Mouse (Mus musculus) fibroblast of lung, adult 2 months (primary cell): Measurements from ENCODE around the gene Grn.

Source experiments
- DNase-seq: peaks from one replicate; pipeline ENCODE4 v3.0.0-alpha.2; 2011; ENCODE audit warnings: low read depth

The Grn gene

DNA sequence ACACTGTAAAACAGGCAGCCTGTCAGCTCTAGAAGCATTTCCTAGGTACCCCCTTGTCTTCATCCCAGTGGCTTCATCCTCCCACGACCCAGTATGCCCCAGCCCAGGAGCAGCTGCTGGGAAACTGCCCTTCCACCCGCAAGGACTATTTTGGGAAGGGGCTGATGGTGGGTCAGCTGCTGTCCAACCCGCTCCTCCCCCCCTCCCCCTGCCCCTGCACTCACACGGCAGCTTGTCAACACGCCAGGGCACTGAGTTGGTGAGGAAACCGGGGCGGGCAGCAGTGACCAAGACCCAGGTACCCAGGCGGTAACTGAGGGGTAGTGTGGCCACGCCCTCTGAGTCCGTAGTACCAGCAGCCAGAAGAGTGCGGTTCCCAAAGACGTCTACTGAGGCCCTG lies 13.6 kb downstream of the Grn start:
- no peak for DNase-seq

DNA sequence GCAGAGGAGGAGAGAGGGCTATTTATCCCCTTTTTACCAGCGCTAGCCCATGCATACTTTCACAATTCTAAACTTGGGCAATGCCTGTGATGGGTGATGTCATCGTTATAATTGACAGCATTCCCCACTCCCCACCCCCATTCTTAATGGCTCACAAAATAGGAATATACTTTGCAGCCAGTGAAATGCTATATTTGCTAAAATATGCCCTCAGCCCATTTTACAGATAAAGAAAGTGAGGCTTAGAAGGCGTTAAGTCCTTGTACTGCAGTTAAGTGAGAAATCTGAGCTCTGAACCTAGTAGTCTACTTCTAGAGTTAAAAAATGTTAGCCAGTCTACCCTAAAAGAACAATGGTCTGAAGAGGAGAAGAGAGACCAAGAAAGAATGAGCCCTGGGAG lies 14.2 kb downstream of the Grn start:
- DNase-seq = no peak

DNA sequence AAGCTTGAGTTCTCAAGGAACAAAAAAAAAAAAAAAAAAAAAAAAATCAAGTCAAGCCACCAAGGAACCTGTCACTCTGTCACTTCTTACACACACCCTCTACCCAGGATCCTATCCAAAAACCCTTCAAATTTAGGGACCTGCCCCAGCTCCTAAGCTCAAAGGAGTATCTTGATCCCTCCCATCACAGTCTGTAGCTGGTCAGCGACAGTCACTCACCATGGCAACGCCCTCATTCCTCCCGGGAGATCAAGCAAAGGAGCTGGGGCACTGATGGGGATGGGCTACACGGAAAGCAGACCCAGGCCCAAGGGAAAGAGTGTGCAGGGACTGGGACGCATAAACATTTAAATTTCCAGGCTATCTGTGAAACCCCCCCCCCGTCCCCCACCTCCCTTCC lies 14.7 kb downstream of the Grn start:
- no peak for DNase-seq

DNA sequence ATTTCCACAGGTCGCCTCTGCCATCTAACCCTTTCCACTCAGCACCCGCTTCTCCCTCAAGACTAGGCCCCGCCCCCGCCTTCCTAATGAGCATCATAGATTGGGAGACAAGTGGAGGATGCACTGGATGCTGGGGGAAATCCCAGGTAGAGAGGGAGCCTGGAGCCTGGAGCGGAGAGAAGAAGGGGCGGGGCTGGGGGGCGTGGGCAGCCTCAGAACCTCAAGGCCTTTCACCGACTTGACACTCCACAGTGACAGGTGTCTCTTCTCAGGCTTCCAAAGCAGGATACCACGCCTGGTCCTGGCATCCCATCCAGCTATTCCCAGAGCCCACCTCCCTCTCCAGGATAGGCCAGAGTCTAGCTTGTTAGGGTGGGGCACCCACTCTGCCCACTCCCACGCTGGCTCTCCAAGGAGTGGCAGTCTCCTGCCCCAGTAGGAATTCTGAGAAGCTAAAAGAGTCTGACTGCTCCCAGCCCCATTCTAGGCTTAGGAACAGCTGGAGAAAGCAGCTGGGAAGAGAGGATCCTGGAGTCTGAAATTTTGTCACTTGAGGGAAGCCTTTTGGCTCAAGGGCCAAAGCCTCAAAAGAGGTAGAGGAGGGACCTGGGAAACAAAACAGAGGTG lies 15.3 kb downstream of the Grn start:
- DNase-seq = no peak

DNA sequence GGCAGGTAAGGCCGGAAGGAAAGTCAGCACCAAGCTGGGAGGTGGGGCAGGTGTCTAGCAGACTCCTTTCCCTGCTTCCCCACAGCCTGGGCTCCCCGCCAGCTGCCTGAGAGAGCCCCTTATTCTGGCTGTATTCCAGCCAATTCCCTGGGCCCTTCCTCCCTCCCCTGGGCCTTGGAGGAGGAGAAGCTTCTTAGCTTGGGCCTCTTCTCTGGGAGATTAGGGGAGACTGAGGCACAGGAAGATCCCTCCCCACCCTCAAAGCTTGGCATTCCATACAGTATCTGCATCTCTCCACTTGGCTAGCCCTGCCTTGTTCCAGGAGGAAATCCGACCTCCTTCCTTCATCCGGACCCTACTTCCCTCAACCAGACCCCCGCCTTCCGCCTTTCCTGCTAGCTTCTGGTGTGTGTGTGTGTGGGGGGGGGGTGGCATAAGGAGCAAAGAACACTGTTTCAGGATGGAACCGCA lies 15.8 kb downstream of the Grn start:
- no peak for DNase-seq

DNA sequence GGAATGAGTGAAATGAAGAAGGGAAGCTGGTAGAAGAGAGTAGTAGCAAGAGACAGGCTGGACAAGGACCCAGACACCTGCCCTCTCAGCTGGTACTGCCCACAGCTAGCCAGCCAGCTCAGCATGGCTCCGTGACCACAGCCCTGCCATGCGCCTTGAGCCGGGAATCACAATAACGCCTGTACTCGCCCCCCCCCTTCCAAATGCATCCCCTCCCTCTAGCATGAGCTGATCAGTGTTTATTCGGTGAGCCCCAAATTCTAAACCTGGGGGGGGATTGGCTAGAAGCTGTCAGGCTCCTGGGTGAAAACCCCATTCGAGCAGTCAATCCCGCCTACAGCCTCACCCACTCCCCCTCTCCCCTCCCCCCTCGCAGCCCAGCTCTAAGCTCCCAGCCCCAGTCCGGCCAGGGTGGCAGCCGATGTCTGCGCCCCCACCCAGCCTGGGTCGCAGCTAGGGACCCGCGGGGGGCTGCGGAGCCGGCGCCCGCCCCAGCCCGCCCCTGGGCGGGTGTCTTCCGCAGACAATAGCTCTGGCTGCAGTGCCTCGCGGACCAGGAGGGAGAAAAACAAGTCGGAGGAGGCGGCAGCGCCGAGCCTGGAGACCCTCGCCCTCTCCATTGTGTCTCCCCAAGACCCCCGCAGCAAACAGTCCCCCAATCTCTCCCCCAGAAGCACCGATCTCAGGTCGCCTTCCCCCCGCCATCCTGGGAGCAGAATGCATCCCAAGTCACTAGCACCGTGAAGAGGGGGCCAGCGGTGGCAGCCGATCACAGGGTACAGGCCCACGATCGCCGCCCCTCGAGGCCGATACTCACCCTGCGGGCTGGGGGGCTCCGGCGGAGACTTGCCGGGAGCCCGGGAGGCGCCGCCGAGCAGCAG lies 16.7 kb downstream of the Grn start:
- DNase-seq = no peak

DNA sequence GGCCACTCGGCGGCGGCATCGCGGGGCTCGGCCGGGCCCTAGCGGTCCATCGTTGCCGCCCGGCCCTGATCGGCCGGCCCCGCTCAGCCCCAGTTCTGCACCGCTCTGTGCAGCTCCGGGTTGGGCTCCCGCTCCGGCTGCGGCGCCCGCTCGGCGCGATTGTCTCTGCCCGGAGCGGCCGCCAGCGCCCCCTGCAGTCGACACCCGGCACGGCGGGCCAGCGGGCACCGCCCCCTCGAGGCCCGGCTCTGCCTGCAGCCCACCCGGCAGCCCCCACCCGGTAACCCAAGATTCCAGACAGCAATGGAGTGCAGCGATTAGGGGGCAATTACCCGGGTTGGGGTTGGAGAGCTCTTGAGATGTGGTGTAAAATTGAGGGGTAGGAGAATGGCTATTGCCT lies 17.4 kb downstream of the Grn start, which contains the start of gene Fam171a2:
Gene Fam171a2, minus strand, starts transcription at position 186 of the 400 bp plus-strand sequence.
- DNase-seq = no peak

DNA sequence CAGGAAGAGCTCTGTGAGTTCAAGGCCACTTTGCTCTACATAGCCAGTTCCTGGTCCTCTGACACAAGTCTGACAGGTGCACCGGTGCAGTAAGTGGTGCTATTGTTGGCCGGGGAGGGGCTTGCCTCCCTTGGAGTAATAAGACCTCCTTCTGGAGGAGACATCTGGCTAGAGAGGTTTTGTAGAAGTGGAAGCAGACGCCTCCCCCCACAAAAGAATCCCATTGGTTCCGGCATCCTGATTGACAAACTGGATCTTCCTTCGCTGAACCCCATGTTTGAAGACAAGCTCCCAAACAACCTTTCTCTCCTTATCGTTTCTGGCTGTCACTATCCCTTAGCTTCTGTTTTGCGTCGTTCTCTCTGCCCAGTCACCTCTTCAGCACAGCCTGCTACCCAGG lies 18.2 kb downstream of the Grn start:
- no peak for DNase-seq

DNA sequence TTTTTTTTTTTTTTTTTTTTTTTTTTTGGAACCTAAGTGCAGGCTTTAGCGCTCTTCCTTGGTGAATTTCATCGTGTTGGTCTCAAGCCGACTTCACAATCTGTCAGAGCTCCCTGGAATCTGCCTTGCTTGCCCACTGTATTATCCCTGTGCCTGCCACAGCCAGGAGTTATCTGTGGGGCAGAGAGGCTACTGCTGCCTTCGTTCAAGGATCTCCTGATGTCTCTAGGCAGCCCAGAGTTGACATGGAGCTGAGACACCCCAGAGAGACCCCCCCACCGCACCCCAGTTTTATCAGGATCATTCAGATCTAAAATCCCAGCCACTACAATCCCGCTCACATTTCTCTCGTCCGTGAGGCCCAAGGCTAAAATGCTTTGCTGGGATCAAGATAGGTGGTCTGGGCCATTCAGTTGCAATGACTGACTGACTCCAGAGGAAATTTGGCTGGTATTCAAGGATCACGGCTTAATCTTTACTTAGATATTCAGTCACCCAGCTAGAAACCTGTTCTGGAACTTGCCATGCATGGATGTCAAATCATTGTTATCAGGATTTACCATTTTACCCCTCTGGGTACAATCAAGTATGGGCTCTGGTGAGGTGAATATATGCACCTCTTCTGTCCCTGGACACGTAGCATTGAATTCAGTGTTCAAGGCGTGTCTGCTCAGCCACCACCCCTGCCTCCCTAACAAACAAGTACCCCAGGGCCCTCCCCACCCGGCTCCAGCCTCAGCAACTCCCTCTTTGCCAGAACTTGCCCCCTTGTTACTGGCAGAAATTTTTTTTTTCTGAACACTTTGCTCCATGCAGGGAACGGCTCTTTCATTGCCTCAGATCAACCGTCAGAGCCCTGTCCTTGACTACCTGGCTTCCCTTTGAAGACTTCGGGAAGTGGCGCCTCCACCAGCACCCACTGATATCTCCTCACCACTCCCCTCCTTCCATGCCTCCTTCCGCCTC lies 19.2 kb downstream of the Grn start:
- no peak for DNase-seq

DNA sequence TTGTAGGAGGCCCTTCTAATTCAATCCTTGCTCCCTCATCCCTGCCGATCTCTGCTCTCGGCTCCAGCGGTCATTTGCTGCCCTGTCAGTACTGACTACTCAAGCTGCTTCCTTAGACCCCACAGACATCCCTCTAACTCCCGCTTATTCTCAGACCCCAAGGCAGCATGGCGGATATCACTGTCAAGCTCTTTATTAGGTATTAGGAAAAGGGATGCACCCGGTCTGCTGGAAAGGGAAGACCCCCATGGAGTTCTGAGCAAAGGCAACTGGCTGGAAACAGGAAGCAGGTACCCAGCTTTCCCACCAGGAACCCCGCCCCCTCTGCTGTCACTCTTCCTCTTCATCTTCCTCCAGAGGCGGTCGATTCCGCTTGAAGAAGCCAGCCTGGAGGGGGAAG lies 23.0 kb downstream of the Grn start:
- no peak for DNase-seq

DNA sequence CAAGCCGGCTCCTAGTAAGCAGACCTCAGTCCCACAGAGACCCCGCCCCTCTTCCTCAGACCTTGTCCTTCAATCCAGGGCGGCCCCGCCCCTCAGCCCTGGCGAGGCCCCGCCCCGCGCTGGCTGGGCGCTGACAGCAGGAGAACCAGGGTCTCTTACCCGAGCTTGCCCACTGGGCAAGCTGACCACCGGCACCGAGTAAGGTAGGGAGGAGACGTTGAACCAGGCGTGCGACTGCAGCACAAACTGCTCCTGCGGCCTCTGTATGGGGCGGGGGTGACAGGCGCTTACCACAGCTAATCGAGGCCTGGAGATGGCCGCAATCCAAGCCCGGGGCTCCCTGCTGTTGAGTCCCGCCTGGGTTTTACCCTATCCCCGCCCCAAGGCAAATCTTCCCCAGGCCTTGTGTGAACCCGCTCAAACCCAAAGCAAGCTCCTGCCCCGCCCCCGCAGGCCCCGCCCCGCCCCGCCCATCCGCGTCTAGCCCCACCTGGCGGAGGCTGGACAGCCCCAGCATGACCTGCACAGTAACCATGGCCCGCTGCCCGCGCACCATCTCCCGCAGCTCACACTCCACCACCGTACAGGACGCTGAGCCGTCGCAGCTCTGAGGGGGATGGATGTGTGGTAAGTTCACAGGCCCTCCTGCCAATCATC lies 25.8 kb downstream of the Grn start:
- no peak for DNase-seq

DNA sequence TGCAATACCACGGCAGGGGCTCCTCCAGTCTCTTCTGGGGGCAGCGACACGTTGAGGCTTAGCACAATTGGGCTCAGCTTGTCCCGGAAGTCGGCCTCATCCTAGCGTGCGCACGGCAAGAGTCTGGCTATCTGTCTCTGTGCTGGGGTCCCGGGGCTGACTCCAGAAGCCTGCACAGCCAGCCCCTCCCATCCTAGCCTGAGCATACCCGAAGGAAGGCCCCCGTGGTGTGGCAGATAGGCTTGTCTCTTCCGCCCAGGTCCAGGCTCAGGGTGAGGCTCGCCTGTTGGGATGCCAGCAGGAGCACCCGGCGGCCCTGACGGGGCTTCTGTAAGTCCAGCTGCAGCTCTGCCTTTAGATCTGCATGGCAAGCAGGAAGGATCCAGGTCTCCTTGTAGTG lies 30.4 kb downstream of the Grn start:
- no peak for DNase-seq

DNA sequence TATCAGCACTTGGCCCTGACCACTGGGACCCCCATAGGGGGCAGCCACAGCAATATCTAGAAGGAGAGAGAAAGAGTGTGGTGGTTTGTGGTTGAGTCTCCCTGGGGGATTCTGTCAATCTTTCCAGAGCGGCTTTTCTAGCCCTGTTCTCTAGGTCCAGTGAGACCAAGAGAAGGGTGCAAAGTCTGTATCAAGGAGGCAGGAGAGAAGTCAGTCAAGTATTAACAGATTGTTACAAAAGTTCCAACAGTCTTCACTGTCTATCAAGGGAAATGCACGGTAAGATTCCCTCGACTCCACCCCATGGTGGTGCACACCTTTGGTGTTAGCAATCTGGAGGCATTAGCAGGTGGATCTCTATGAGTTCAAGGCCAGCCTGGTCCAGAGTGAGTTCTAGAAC lies 31.6 kb downstream of the Grn start:
- no peak for DNase-seq

DNA sequence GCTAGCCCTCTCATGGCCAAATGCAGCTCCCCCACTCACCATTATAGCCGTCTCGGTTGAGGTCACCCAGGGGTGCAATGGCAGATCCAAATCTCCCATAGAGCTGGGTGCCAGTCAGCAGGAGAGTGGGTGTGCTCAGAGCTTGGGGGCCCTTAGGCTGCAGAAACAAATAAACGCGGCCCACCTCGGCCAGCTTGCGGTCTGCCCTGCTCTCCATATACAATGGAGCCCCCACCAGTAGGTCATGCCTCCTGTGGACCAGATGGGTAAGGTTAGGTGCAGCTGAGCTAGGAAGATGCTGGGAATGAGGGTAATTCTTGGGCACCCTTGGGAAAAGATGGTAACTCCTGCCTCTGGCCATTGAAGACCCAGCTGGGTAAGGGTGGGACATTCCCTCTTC lies 34.8 kb downstream of the Grn start:
- DNase-seq = no peak

DNA sequence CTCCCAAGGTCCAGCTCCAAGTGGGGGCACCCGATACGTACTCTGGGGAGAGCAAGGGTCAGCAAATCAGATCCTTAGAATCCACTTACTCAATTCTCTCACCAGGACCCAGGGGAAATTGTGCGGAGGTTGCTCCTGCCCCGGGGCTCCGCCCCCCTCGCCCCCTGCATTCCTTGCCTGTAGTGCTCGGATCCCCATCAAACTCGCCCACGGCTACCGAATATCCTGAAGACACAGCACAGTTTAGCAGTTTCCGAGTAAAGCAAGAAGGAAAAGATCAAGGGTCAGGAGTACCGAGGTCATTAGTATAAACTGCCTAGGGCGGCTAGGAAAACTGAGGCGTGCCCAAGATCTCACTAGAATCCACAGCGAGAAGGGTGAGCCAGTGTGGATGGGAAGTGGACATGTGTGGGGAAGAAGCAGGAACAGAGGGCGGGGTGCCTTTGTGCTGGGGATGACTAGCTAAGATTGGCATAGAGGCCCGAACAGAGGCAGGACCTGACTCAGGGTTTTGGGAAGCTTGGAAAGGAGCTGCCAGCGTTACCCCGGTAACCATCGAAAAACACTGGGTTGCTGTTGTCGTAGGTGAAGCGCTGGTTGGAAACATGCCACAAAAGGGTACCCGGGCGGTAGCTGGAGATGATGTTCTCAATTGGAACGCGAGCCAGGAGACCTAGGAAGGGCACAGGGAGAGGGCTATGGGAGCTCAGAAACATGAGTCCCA lies 35.8 kb downstream of the Grn start:
- DNase-seq = peak; percentile 95

DNA sequence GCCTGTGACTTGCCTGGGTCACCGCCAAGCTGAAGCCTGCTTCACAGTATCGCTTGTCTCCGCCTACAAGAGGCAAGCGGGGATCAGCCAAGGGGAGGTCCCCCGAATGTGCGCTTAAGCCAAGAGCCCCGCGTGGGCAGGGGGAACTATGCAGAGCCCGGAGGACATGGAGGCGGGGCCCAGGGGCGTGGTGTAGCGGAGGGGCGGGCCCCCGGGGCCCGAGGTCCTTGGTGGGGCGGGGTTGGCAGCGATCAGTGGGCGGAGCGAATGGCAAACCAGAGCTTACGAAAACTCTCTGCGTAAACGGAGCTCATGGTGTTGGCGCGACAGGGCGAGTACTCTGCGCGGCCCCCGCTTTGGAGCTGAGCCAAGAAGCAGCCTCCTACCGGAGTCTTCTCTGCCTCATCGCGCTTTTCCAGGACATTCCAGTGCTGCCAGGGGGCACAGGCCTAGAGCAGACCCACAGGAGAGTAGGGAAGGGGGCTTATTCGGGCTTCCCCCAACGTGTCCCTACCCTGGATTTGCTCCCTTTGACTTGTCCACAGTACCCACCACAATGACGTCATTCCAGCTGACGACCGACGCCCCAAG lies 37.0 kb downstream of the Grn start:
- peak; percentile 99 for DNase-seq

DNA sequence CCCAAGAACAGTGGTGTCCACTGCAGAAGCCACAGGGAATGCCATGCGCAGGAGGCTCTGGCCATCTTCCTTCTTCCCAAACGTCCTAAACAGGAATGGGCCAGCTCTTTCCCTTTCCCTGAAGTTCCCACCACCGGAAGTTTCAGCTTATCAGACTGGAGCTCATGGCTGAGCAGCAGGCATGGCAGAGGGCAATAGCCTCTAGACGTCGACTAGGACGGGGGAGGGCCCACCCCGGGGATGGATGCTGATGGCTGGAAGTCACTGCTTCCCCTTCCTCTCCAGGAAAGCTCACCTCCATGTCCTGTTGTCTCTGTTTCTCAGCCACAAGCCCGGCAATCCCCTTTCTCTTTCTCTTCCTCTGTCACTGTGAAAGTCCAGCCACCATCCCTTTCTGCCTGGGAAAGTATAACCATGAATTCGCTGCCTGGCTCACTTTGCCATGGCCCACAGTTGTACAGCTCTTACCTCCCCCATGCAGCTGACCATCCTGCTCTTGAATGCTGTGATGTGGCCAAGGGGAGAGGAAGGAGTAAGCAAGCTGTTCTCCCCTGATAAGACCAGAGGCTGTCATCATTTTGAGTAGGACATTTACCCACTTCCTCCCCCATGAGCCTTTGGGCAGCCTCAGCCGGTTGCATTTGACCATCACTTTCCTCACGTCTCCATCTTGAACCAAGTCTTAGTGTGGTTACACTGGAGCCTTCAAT lies 39.7 kb downstream of the Grn start, which contains the start of gene Itga2b:
Gene Itga2b, minus strand, starts transcription at position 475 of the 710 bp plus-strand sequence.
- DNase-seq = no peak

DNA sequence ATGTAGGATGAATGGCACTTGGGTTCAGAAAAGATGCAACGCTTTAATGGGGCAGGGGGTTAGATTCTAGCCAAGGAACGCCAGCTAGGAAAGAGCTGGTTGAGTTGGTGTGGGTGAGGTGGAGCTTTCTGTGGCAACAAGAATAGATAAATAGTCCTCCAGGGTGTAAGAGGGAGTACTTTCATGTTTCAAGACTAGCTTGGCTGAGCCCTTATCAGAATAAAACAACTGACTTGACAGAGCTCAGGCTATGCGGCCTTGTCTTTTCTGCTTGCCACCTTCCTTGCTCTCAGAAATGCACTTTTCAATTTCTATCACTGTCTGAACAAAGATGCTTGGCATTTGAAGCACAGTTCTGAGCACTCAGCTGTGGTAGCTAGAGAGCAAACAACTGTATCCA lies 44.9 kb downstream of the Grn start:
- DNase-seq = no peak

DNA sequence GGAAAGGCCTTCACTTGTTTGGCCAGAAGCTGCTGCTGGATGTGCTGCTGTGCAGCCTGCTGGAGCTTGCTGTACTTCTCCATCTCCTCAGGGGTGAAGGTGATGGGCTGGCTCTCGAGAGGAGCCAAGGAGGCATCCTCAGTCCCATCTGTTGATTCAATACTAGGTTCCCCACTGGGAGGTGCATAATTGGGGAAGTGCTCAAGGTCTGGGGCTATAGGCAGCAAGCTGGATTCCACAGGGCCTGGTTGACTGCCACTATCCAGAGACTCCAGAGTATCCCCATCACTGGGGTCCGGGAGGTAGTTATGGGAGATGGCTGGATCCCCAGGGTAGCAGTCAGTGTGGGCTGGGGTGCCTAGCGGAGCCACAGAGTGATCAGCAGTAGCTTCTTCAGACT lies 48.6 kb downstream of the Grn start:
- no peak for DNase-seq

DNA sequence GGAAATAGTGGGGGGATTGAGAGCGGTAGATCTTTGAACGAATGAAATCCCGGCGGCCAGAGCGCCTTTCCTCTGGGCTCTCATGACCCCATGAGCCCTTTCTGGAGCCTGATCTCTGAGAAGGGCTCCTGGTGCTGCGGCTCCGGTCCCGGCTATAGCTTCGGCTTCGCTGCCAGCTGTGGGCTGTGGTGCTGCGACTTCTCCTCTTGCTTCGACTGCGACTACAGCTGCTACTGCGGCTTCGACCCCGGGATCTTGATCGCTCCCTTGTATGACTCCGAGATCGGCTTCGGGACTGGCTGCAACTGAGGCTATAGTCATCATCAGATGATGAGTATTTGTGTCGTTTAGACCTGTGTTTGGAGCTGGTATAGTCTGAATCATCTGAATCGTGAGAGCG lies 49.5 kb downstream of the Grn start:
- DNase-seq = no peak
